Mouse (Mus musculus): Measurements from ENCODE around the gene Srsf12.

Gene Srsf12

GRCm38 (mm10) chr4:33208881-33209841 lies at the start of gene Srsf12:
Srsf12 (plus strand) TSS chr4:33208991.
- in situ Hi-C loops (cut with MseI, MboI), result no loop called here

- in situ Hi-C loops (cut with MseI, MboI), result no loop called here
These were observed 25.3 kb upstream of the Srsf12 start for GRCm38 (mm10) chr4:33183477-33183876.

DNA sequence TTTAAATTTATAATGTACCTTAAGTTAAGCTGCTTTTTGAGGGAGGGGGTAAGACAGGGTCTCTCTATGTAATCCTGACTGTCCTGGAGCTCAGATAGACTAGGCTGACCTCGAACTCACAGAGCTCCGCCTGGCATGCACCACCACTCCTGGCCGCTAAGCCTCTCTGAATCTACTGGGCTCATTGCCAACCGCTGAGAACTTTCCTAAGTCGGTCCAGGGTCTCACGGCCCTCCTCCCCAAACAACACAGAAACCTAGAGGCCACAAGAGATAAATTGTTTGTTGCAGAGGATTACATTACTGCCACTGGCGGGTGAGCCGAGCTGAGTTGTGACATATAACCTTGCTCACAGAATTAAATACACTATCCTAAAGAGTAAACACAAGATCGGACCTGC lies 20.6 kb upstream of the Srsf12 start:
- in situ Hi-C loops (cut with MseI, MboI), result no loop called here

DNA sequence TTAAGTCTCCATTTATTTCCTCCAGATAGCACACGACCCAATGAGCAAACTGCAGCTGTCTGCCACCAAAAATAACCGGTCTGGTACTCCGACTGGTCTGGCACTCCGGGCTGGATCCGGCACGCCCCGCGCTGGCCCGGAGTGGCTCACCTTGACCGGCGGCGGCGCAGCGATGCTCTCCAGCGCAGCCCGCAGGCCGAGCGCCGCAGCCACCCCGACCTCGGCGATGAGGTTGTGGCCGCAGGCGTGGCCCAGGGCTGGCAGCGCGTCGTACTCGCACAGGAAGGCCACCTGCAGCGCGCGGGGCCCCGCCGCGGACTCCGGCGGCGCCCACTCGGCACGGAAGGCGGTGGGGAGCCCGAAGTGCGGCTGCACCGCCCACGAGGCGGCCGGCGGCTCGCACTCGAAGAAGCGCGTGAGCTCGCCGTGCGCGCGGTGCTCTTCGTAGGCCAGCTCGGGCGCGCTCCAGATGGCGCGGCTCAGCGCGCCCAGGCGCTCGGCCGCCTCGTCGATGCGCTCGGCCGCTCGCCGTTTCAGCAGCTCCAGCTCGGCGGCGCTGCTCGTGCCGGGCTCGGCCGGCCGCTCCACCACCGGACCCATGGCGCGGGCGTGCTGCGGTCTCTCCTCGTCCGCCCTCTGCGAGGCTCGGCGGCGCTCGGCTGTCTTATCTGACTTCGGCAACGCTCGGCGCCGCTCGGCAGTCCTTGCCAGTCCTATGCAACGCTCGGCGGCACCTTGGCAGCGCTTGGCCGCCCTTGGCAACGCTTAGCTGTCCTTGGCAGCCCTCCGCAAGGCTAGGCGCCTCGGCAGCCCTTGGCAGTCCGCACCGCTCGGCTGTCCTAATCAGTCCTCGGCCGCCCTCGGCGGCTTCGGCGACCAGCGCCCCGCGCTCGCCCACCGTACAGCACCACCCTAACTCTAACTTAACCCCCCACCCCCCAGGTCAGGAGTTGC lies 19.7 kb upstream of the Srsf12 start:
- in situ Hi-C loops (cut with MseI, MboI), result no loop called here

GRCm38 (mm10) chr4:33189735-33190036 lies 19.1 kb upstream of the Srsf12 start, which contains the start of gene Pm20d2:
Pm20d2 (minus strand) TSS chr4:33189737.
- in situ Hi-C loops (cut with MseI, MboI), result no loop called here

GRCm38 (mm10) chr4:33198117-33198516 lies 10.7 kb upstream of the Srsf12 start:
- in situ Hi-C loops (cut with MseI, MboI), result no loop called here

GRCm38 (mm10) chr4:33204682-33205081 lies 4.1 kb upstream of the Srsf12 start:
- in situ Hi-C loops (cut with MseI, MboI), result no loop called here

DNA sequence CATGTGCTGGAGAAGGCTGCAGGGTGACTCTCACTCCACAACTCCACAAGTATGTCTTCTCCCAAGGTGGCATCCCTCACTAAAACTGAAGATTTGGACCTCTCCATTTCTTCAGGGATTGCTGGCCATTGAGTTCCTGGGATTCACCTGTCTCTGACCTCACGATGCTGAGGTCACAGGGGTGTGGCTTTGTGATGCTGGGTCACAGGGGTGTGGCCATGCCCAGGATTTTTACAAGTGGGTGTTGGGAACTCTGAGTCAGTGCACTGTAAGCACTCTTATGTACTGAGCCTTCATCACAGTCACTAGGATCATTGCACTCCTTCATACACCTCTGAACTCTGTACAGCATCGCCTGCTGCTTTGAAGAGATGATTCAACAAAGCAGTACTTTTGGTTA lies 1.2 kb upstream of the Srsf12 start:
- in situ Hi-C loops (cut with MseI, MboI), result no loop called here

GRCm38 (mm10) chr4:33221847-33222246 lies 13.1 kb downstream of the Srsf12 start:
- in situ Hi-C loops (cut with MseI, MboI), result no loop called here

- in situ Hi-C loops (cut with MseI, MboI), result no loop called here
These were observed 15.3 kb downstream of the Srsf12 start for GRCm38 (mm10) chr4:33224003-33224675.

- in situ Hi-C loops (cut with MseI, MboI), result no loop called here
These were observed 18.4 kb downstream of the Srsf12 start for GRCm38 (mm10) chr4:33227164-33227563.

- in situ Hi-C loops (cut with MseI, MboI), result no loop called here
These were observed 20.8 kb downstream of the Srsf12 start for GRCm38 (mm10) chr4:33229639-33230038.

DNA sequence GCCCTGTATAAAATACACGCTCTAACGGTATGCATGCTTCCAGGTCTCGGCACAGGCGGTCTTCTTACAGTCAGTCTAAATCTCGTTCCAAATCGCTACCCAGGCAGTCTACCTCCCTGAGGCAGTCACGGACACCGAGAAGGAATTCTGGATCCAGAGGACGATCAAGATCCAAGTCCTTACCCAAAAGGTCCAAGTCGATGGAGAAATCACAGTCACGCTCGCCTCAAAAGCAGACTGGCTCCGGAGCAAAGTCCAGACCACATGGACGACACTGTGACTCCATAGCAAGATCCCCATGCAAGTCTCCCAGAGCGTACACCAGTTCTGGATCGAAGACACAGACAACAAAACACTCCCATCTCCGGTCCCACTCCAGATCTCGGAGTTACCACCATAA lies 22.1 kb downstream of the Srsf12 start:
- in situ Hi-C loops (cut with MseI, MboI), result no loop called here

GRCm38 (mm10) chr4:33242536-33242935 lies 33.7 kb downstream of the Srsf12 start:
- in situ Hi-C loops (cut with MseI, MboI), result no loop called here

GRCm38 (mm10) chr4:33243016-33243758 lies 34.4 kb downstream of the Srsf12 start:
- in situ Hi-C loops (cut with MseI, MboI), result no loop called here

DNA sequence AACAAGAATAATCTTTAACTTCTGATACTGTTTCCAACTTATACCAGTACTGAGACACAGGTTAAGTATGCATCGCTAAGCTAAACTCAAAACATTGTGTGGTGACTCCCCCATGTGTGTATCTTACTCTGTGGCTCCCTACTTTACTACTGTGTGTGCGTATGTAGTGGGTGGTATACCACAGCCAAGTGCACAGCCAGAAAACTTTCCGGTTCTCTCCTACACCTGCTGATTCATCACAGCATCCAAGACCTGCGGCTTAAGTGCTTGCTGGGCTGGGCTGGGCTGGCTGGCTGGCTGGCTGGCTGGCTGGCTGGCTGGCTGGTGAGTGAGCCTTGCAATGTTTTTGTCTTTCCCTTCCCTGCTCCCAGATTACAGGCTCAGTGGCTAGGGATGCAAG lies 35.1 kb downstream of the Srsf12 start:
- in situ Hi-C loops (cut with MseI, MboI), result no loop called here

DNA sequence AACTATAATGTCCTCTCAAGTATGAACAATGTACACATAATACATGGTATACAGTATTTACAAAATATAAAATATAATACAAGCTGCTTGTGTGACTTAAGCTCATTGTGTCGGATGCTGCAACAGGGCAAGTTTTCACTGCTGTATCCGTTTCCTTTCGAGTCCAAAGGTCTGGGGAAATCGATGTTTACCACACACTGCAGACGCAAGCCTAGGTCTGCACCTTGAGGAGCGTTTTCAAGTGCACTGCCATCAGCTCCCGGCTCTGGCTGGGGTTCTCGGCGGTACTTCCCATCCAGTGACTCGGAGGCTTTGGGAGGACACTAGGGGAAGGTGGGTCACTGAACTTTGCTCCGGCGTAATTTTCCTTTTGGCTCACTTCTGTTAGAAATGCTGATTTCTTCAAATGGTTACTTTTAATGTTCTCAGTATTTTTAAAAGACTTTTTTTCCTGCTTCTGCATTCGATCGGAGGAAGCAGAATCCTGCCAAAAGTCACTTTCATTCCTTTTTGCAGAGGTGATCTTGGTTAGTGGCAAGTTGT lies 37.1 kb downstream of the Srsf12 start:
- in situ Hi-C loops (cut with MseI, MboI), result no loop called here

GRCm38 (mm10) chr4:33247479-33248053 lies 38.8 kb downstream of the Srsf12 start:
- in situ Hi-C loops (cut with MseI, MboI), result no loop called here

DNA sequence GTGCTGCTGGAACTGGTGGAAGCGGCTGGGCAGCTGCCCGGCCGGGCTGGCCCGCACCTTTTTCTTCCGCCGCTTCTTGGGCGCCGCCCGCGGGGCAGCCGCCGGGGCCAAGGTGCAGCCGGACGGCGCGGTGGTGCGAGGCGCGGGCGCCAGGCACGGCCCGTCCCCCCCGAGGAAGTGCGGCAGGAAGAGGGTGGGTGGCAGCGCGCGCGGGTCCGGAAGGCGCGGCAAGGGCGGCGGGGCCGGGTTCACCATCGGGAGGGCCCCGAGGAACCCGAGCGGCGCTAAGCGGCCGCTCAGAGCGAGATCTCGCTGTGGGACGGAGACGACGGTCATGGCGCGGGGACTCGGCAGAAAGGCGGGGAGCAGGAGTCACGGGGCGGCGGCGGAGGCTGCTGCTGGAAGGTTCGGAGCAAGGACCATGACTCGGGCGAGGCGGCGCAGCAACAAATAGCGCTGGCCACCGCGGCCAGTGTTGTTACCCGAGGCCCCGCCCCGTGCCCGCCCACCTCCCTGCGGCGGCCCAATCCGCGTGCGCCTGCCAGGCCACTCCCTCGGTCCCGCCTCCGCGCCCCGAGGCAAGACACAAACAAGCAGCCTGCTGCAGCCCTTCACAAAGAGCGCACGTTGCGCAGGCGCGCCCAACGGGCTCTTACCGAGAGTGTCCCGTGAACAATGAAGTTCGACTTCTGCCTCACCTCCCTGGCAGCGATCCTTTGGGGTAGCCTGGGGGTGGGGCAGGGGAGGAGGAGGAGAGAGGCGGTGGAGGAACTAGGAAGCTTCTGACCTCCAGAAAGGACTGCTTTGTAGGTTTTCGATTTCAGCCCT lies 39.5 kb downstream of the Srsf12 start:
- in situ Hi-C loops (cut with MseI, MboI), result no loop called here

- in situ Hi-C loops (cut with MseI, MboI), result no loop called here
These were observed 40.1 kb downstream of the Srsf12 start for GRCm38 (mm10) chr4:33248915-33249314.
